Mouse (Mus musculus) layer of hippocampus, postnatal 25 days (tissue): ENCODE results near the gene Chpf. TPM values are rescaled to one million over a fixed set of nuclear protein-coding genes. Genes with fewer than 3 reads are reported as not detected.

Source experiments
- DNase-seq, 2 experiments: peaks; one replicate each; pipeline ENCODE4 v3.0.0; 2022; ENCODE audit warnings: mixed read lengths in 2 of 2, low spot score in 1 of 2; ENCODE audit errors: extremely low spot score in 1 of 2
- total RNA-seq, 2 experiments: library from RNA; stranded (reverse); gene quantifications; 2 replicates each; pipeline ENCODE4 v1.2.3; 2021

Gene Chpf
- total RNA-seq, 2 experiments from 2014 or later: 77.2 to 82.8 TPM

GRCm38 (mm10) chr1:75501905-75502304 is 22.8 kb upstream of the Chpf start:
- no peak for DNase-seq

- no peak for DNase-seq
These were observed 20.3 kb upstream of the Chpf start for GRCm38 (mm10) chr1:75499441-75499840.

- no peak for DNase-seq
These were observed 19.8 kb upstream of the Chpf start for GRCm38 (mm10) chr1:75498897-75499296.

GRCm38 (mm10) chr1:75494878-75495548 is 15.9 kb upstream of the Chpf start:
- peak in 1 of 2 experiments; percentile 30 for DNase-seq

GRCm38 (mm10) chr1:75492579-75493170 is 13.6 kb upstream of the Chpf start:
- DNase-seq: no peak

GRCm38 (mm10) chr1:75490785-75491551 is 11.9 kb upstream of the Chpf start:
- no peak for DNase-seq

GRCm38 (mm10) chr1:75487405-75488161 is 8.5 kb upstream of the Chpf start:
- peak in 1 of 2 experiments; percentile 50 for DNase-seq

- DNase-seq: no peak
These were observed 7.9 kb upstream of the Chpf start for GRCm38 (mm10) chr1:75487040-75487404.

- DNase-seq: no peak
These were observed 7.5 kb upstream of the Chpf start for GRCm38 (mm10) chr1:75486561-75486960.

GRCm38 (mm10) chr1:75480735-75481134 is 1.6 kb upstream of the Chpf start:
- no peak for DNase-seq

GRCm38 (mm10) chr1:75480036-75480435 is 929 bp upstream of the Chpf start:
- no peak for DNase-seq

- no peak for DNase-seq
These were observed 505 bp upstream of the Chpf start for GRCm38 (mm10) chr1:75479635-75479989.

GRCm38 (mm10) chr1:75478497-75478896 is 610 bp downstream of the Chpf start:
- no peak for DNase-seq

- no peak for DNase-seq
These were observed 1.2 kb downstream of the Chpf start for GRCm38 (mm10) chr1:75477966-75478290.

GRCm38 (mm10) chr1:75477264-75477965 is 1.7 kb downstream of the Chpf start:
- peak; percentile 83 to 85 for DNase-seq

- DNase-seq: no peak
These were observed 2.7 kb downstream of the Chpf start for GRCm38 (mm10) chr1:75476441-75476840.

GRCm38 (mm10) chr1:75469287-75469825 is 9.8 kb downstream of the Chpf start:
- no peak for DNase-seq

- DNase-seq: peak; percentile 78 to 79
These were observed 11.7 kb downstream of the Chpf start for GRCm38 (mm10) chr1:75467215-75467927.

GRCm38 (mm10) chr1:75463652-75464204 is 15.4 kb downstream of the Chpf start:
- no peak for DNase-seq
